Mouse (Mus musculus) frontal cortex, adult 2 months (tissue): ENCODE data around the gene Hnrnph1. TPM values are rescaled to one million over a fixed set of nuclear protein-coding genes. Genes with fewer than 3 reads are reported as not detected.
A peak's percentile ranks its signal among the peaks of the same experiment; 100 is the strongest.

Experiments used
- DNase-seq, 2 experiments: peaks; one replicate each; pipeline ENCODE4 v3.0.0; 2022; ENCODE audit warnings: low spot score in 1 of 2; ENCODE audit errors: extremely low spot score in 1 of 2
- polyA plus RNA-seq: library from polyadenylated mRNA; depleted of rRNA; stranded (reverse); fragments of >200 nt; gene quantifications from 2 replicates; pipeline ENCODE4 v1.2.3, GENCODE M21; 2012

The Hnrnph1 gene
- polyA plus RNA-seq, 1 experiment: 327 TPM

DNA sequence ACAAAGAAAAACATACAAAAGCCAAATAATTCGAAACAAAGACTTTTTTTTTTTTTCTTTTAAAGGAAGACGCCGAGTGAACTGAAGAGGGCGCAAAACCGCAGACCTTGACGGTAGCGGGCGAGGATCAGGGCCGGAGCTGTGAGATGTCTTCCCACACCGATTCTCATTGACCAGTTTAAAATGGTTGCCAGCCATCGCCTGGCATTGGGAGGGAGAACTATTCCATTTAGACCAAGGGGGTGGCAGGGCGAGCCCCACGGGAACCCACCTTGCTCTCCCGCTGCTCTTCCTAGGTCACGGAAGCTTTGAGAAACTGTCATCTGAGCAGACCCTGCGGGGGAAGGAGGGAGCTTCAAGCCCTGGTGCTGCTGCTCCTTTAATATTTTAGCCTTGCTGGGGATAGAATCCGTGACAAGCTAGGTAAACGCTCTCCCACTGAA lies 5.4 kb upstream of the Hnrnph1 start:
- DNase-seq: peak in 1 of 2 experiments; percentile 68

DNA sequence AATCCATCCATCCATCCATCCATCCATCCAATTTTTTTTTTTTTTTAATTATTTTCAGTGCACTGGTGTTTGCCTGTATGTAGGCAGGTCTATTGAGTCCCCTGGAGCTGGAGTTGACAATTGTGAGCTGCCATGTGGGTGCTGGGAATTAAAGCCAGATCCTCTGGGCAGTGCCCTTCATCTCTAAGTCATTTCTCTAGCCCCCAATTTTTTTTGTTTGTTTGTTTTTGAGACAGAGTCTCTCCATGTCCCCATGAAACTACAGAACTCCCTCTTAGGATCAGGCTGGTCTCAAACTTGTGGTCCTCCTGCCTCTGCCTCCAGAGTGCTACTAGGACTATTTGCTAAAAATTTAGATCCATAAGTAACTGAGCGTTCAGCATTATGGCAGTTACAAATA lies 4.9 kb upstream of the Hnrnph1 start:
- no peak for DNase-seq

DNA sequence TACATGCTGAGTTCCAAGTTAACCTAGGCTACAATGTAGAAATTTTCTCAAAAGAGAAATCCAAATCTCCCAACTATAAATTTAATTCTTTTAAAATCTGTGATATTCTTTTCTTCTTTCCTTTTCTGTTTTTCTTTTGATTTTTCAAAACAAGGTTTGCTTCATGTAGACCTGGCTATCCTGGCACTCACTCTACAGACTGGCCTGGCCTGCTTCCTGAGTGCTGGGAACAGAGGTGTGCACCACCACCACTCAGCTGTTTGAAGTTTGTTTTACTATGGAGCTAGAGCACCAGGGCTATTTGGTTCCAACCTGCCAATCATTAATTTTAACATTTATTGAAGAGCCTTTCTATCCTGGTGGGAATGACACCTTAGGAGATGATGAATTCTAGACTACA lies 3.7 kb upstream of the Hnrnph1 start:
- no peak for DNase-seq

DNA sequence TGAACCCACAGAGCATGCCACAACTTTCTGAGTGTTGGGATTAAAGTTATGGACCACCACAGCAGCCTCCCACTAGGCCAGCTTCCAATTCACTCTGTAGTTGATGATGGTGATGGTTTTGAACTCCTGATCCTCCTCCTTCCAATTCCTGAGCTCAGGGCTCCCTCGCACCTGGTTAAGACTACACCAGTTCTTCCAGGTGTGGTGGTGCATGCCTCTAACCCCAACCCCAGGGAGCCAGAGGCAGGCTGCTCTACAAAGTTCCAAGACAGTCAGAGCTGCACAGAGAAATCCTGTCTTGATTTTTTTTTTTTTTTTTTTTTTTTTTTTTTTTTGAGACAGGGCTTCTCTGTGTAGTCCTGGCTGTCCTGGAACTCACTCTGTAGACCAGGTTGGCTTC lies 3.2 kb upstream of the Hnrnph1 start:
- no peak for DNase-seq

DNA sequence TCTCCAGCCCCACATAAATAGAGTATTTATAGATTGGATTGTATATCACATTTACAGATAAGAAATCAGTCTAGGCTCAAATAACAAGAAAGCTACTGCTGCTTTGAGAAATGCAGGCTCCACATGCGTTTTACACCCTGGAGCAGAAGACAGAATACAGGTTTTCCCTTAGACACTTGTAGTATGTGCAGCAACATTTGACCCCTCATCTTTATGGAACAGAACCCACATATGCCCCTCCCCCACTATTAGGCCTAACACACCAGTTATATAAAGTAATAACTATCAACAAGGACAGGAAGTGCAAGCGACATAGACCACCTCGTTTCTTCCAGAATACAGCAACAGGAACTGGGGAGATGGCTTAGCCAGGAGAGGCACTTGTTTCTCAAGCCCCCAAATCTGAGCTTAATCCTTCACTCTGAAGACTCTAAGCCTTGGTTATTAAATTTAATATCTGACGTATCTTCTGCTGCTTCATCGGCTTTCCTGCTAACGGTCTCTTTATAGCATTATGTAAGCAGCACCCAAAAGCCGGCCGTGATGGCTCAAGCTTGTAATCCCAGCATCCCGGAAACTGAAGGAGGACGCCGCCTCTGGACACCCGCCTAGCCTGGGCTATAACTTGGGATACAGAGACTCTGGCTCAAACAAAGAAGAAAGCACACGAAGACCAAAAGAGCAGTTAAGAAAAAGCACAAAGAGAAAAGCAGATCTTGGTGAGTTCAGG lies 2.3 kb upstream of the Hnrnph1 start:
- no peak for DNase-seq

DNA sequence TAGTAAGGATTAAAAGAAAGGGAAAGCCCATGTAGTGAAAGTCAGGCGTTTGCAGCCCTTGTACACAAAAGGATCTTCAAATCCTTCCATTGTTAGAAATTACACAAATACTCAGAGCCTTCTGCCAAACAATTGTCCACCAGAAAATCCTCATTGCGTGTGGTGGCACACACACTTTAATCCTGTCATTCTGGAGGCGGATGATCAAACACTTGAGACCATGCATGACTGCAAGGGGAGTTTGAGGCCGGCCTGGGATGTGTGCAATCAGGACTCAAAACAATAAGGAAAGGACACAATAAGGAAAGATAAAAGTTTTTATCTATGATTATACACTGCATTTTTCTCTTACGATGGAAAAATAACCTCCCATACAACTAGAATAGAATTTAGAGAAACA lies 1.4 kb upstream of the Hnrnph1 start:
- no peak for DNase-seq

DNA sequence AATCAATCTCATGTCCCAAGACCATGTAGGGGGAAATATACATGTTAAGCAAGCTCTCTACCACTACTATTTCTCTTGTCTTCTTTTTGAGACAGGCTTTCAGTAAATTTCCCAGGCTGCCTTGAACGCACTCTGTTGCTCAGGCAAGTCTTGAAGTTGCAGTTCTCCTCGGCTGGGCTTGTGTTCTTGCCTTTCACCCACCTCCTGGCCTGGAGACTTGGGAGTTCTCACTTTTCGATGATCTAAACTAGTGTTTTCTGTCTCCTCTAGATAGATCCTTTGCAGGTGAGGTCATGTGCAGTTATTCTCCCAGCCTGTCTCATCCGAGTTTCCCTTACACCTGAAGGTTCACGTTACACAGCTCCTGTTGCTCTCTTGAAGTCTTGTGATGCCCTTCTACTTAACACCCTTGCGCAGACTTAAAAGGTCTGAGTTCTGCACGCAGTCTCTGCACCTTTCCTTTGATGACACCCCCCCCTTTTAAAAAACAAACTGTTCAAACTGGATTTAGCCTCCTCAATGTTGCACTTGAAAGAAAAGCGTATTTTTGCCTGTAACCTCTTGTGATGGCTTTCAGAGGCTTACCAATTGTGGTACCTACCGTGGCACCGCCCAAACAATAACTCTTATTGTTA lies 517 bp upstream of the Hnrnph1 start:
- no peak for DNase-seq

DNA sequence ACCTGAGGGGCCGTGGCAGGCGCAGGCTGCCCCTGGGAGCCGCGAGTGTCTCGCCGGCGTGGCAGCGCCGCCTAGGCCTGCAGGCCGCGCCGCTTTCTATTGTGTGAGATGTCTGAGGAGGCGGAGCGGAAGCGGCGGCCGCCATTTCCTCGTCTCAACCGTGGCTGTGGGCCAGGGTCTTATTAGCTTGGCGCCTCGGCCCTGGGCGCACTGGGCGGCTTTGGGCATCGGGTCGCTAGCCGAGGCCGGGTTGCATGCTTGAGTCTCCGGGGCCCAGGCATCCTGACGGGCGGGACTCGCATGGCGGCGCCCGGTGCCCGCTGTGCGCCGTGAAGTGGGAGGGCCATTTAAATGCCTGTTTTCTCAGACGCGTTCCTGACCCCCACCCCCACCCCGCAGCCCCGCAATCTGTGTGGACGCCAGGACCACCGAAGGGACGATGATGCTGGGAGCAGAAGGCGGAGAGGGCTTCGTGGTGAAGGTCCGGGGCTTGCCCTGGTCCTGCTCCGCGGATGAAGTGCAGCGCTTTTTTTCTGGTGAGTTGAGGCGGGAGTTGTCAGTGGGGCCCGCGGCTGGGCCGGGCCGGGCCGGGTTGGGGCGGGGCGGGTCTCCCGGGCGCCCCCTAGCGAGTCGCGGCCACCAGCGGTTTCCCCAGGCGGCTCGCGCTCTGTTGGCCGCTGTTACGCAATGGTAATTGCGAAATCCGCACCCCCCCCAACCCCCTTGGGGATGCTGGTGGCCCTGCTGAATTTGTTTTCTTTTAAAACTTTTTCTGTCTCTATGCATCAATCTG lies 1.3 kb downstream of the Hnrnph1 start:
- DNase-seq: peak; percentile 53 to 80

DNA sequence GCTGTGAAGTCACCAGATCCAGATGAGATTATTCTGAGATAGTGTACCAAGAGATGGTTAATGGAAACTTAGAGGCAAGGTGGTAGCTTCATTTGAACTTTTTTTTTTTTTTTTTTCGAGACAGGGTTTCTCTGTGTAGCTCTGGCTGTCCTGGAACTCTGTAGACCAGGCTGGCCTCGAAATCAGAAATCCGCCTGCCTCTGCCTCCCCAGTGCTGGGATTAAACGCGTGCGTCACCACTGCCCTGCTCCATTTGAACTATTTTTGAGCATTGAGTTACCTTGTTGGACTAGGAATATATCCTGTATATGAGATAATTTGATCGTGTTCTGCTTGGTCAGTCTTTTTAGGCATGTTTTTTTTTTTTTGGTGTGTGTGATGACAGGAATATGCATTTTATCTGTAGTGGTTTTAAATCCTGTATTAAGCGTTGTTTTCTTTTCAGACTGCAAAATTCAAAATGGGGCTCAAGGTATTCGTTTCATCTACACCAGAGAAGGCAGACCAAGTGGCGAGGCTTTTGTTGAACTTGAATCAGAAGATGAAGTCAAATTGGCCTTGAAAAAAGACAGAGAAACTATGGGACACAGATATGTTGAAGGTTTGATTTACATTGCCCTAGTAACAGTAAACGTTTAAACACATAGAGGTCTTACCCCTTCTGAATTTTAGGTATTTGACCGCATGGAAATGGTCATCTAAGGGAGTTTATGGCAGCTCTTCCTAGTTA lies 2.4 kb downstream of the Hnrnph1 start:
- no peak for DNase-seq

DNA sequence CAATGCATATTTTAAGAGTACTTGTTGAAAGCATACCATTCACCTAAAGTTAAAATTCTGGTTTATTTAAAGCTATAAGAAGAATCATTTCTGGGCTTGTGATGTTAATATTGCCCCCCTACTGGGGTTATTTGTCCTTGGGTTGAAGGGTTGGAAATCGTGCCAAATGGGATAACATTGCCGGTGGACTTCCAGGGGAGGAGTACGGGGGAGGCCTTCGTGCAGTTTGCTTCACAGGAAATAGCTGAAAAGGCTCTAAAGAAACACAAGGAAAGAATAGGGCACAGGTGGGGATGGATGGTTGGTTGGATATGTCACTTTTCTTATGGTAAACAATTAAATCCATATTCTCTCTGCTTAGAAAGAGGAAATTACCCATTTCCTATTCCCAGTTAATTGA lies 4.5 kb downstream of the Hnrnph1 start:
- no peak for DNase-seq

DNA sequence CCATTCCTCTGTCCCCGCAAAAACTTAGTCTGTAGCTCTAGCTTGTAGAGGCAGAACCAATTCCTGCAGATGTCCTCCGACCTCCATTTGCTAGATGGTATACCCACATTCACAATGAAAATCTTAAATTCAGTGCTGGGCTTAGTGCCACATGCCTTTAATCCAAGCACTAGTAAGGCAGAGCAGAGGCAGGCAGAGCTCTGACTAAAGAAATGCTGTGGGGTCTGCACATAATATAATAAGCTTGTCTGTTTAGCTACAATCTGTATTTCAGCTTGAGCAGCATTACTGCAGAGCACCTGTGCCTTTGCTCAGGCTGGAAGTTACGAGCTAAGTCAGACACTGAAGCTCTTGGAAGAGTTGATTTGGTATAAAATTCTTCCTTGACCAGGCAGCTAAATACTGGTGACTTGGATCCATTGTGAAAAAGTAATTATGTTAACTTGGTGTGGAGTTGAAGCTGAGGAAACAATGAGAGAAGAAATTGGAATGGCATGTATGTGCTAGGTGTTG lies 10.4 kb downstream of the Hnrnph1 start:
- no peak for DNase-seq

DNA sequence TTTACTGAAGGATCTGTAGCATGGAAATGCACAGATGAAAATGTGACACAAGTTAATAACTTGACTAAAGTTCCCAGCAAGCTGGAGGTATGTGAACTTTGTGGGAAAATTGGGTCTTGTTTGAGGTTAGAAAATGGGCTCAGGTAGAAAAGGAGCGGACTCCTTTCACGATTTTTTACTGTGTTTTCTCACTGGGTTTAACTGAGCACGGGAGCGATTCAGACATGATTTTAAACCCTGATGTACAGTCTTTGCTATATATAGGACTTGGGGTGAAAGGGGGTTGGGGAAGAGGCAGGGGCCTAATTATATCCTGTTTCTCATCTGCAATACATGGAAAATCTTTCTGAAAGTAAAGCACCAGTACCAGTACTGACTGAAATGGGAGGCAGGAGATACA lies 10.9 kb downstream of the Hnrnph1 start:
- DNase-seq: no peak

DNA sequence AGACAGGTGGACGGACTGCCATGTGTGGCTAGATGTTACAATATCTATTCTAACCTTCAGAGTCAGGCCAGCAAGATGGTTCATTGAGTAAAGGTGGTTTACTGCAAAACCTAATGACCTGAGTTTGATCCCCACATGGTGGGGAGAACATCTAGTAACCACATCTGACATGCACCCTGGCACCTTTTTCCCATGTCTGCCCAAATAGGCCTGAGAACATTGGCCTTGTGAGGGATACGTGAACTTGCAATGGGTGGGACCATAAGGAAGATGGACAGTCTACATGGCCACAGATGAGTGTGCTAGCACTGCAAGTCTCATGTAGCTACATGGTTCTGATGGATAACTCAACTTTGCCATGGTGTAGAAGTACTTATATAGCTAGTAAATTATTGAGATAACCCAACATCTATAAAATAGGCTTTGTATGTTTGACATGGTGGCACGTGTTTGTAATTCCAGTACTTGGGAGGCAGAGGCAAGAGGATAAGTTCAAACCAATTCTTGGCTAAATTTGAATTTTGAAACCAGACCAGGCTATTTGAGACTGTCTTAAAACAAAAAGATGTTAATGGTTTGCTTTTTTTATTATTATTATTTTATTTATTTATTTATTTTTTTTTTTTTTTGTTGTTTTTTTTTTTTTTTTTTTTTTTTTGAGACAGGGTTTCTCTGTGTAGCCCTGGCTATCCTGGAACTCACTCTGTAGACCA lies 11.6 kb downstream of the Hnrnph1 start:
- no peak for DNase-seq

DNA sequence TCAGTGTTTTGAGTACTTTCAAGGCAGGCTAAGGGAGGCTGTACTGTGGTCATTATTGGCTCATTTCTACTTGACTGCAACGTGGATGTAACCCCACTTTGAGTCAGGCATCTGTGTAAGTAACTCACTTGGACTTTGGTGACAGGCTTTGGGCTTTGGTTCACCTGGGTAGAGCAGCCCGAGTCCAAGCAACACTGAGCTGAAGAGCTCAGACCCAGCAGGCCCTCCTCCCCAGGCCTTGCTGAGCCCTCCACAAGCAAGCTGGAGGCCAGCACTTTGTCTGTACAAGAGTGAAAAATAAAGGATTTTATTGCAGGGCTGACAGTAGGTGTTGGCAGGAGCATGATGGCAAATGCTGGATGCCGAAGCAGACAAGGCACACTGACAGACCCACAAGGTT lies 12.2 kb downstream of the Hnrnph1 start:
- DNase-seq: no peak

DNA sequence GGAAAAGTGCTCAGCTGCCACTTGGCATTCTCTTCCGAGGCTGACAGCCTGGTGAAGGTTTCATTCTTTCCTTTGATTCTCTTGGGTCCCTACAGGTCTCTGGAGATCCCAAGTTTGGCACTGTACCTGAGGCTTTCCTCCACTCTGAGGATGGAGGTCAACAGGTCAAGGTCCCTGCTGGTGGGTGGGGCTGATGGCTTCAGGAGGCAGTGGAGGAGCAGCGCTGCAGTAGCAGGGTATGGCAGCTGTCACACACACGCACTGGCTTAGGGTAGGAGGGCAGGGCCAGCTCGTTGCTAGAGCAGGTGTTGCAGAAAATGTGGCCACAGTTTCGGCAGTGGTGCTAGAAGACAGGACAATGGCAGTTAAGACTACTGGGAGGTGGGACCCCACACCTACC lies 12.8 kb downstream of the Hnrnph1 start:
- DNase-seq: no peak

DNA sequence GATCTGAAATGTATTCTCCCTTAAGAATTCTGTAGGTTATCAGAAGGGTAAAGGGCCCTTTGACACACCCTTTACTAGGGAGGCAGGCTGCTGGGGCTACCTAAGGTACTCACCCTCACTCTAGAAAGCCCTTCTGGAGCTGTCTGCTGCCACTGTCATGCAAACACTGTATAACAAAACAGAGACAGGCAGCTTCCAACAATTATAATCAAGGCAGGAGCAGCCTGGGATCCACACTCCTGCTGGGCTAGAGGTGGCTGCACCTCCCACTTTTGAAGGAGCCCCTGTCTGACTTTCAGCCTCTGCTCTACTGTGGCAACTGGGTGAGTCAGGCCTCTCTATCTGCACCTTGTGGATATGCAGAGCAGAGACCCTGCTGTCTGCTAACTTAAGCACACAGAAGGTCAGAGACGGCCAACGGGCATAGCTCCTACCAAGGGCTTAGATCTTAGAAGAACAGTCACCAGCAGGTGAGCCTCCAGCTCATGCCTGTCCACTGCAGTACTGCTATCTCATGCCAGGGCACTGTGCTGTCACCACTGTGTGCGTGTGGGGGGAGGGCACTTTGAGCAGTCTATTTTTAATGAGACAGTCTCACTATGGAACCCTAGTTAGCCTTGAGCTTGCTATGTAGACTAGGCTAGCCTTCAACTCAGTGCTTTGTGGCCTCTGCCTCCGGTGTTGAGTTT lies 14.6 kb downstream of the Hnrnph1 start:
- no peak for DNase-seq

DNA sequence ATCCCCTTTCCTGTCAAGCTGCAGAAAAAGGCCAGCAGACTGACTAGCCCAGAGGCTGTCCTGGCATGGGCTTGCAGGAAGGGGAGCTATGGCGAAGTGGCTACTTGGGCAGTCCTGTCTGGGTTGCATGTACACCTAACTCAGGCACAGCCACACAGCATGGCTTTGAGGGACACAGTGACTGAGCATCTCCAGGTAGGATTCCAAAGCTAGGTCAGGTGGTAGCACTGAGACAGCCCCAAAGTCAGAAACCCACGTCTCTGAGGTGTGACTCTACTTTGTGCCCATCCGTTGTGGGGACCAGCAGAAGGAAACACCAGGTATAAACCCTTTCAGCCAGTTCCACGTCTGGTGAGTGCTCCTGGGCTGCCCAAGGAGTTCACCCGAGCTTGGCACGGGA lies 16.5 kb downstream of the Hnrnph1 start:
- DNase-seq: no peak

DNA sequence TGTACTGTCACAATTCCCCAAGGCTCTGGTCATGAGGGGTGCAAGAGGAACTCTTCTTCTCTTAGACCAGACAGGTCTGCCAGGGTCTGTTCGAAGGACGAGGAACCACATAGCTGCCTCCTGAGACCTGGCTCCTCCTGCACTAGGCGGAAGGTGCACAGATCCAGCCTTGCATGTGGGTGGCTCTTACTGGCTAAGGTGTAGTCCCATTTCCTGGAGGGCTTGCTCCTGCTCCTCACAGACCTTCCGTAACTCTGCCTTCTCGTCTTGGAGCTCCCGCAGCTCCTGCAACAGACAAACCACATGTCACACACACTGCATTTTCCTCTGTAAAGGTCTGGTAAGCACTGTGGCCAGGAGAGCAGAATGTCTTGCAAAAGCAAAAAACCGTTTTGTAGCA lies 17.9 kb downstream of the Hnrnph1 start:
- no peak for DNase-seq

DNA sequence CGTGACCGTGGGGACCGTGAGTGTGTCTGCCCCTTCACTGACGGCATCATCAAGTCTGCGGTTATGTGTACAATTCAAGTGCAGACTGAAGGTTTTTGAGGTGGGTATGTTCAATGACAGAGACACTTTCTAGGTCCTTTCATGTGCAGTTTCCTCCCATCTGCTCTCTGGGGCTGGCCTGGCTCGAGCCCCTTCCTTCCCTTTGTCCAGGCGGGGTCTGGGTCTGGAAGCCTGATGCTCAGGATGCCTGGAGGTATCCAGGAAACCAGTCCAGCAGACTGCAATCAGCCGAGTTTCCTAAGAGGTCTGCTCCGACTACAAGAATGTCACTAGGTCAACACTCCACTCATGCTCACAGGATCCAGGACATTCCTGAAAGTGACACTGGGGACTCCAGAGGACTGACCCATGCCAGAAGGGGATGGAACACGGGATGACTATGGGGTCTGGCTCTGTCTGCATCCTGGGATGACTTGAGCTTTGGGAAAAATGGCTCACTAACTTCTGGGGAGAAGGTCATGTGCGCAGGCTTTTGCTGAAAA lies 20.0 kb downstream of the Hnrnph1 start:
- DNase-seq: no peak
